Mouse (Mus musculus) forebrain, embryonic 14.5 days (tissue): Measurements from ENCODE around the gene Ptgr1. TPM values are rescaled to one million over a fixed set of nuclear protein-coding genes. Genes with fewer than 3 reads are reported as not detected.

Source experiments
- ATAC-seq: fragments of 200-750 bp; cut with Nextera tagmentation; 2 replicates; pipeline ENCODE4 v1.8.0; 2017; ENCODE audit warnings: mild to moderate bottlenecking, moderate library complexity
- DNase-seq: peaks from one replicate; pipeline ENCODE4 v3.0.0-alpha.2; 2015; ENCODE audit warnings: low spot score
- H3K27ac ChIP-seq: fragments of 300-500 bp; sonication (generic); 2 replicates; pipeline ENCODE4 v1.5.1; 2014; ENCODE audit warnings: low read depth, mild to moderate bottlenecking, control low read depth, low read length, moderate library complexity
- H3K27me3 ChIP-seq: fragments of 300-500 bp; sonication (generic); replicated peaks from 2 replicates; pipeline ENCODE4 v1.6.1; 2014; ENCODE audit warnings: low read length, control low read depth, mixed read lengths; ENCODE audit not compliant: control insufficient read depth, insufficient read depth
- H3K36me3 ChIP-seq: fragments of 300-500 bp; sonication (generic); 2 replicates; pipeline ENCODE4 v1.6.1; 2014; ENCODE audit warnings: low read length, control low read depth; ENCODE audit not compliant: control insufficient read depth, insufficient read depth
- H3K4me1 ChIP-seq: fragments of 300-500 bp; sonication (generic); 2 replicates; pipeline ENCODE4 v1.6.1; 2014; ENCODE audit warnings: antibody characterized with exemption, low read length, control low read depth; ENCODE audit not compliant: control insufficient read depth, insufficient read depth
- H3K4me2 ChIP-seq: fragments of 300-500 bp; sonication (generic); 2 replicates; pipeline ENCODE4 v1.6.1; 2014; ENCODE audit warnings: mild to moderate bottlenecking, control low read depth, low read length
- H3K4me3 ChIP-seq: fragments of 300-500 bp; sonication (generic); 2 replicates; pipeline ENCODE4 v1.5.1; 2014; ENCODE audit warnings: low read depth, low read length, control low read depth
- H3K9ac ChIP-seq: fragments of 300-500 bp; sonication (generic); 2 replicates; pipeline ENCODE4 v1.6.1; 2014; ENCODE audit warnings: mild to moderate bottlenecking, low read length, control low read depth, moderate library complexity
- H3K9me3 ChIP-seq: fragments of 300-500 bp; sonication (generic); replicated peaks from 2 replicates; pipeline ENCODE4 v1.6.1; 2016; ENCODE audit warnings: low read length, control low read depth, mixed read lengths; ENCODE audit not compliant: control insufficient read depth
- WGBS: fragments of 180-500 bp; shearing (Covaris S2); extraction: QIAGEN DNeasy Blood & Tissue Kit; methylation state at CpG from one replicate; pipeline ENCODE4 v1.1.7; 2014; 5-methylcytosine and 5-hydroxymethylcytosine counted together
- polyA plus RNA-seq: library from polyadenylated mRNA; unstranded; fragments of >200 nt; fragmentation: Nextera tagmentation; extraction: Ambion mirVana; gene quantifications from 2 replicates; pipeline ENCODE4 v1.2.1, GENCODE M21; 2014

Ptgr1 gene
- polyA plus RNA-seq, 1 experiment from 2014 or later = 4.9 TPM

- H3K36me3 ChIP-seq = no peaks in the 10 kb centered on the region
- no peaks in the 10 kb centered on the region for H3K4me1 ChIP-seq
- H3K4me3 ChIP-seq = peak within 1 kb of the TSS; percentile 70
- H3K27ac ChIP-seq = no peak within 1 kb of the TSS
- peak within 1 kb of the TSS; percentile 85 for H3K4me2 ChIP-seq
- DNase-seq = peak; percentile 96
- no peaks in the 10 kb centered on the region for H3K9me3 ChIP-seq
- H3K27me3 ChIP-seq = no peaks in the 10 kb centered on the region
- peak; percentile 92 for ATAC-seq
- H3K9ac ChIP-seq = peak within 1 kb of the TSS; percentile 74
- 1% methylated on average over 50 of the region's 50 CpGs for WGBS
Observed at GRCm38 (mm10) chr4:58943420-58944205, 43.3 kb downstream of the Ptgr1 start, which contains the start of gene Zkscan16. Zkscan16 (plus strand) TSS chr4:58943628.

DNA sequence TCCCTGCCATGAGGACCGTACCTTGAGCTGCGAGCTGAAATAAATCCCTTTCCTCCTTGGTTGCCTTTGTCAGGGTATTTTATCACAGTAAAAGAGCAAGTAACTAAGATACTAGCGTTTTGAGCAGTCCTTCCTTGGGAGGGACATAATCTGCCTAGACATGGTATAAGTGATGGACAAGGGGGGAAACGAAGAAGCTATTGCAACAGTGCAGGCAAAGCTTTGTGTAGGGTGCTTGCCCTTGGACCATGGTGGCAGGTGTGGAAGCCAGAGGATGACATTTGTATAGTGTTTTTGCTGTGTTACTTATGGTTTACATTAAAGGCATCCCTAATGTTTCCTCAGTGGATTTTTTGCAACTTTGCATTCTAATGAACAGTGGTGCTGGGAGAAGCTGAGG, 44.0 kb downstream of the Ptgr1 start:
- Histone ChIP-seq H3K4me2 (peak overlapping the region; percentile 85), H3K27ac (no peak overlapping the region), H3K27me3 (no peaks in the 10 kb centered on the region), H3K9ac (peak overlapping the region; percentile 74), H3K36me3 (no peaks in the 10 kb centered on the region), H3K4me1 (no peaks in the 10 kb centered on the region), H3K4me3 (peak overlapping the region; percentile 70), H3K9me3 (no peaks in the 10 kb centered on the region)
- DNase-seq (no peak), ATAC-seq (peak; percentile 16)
- 86% methylated on average over 4 of the region's 4 CpGs for WGBS

DNA sequence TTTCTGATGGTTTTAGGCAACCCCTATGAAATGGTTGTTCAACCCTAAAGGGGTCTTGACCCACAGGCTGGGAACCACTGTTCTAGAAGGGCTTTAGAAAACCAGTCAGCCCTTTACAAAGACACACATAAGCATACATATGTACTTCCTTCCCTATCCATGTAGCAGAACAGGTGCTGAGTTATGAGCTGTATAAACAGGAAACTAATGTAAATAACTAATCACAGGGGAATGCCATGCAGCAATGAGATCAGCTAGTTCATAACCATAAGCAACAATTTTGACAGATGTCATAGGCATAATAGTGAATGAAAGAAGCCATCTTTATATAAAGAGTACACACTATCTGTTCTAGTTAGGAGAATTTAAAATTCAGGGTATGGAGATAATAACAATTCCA, 45.3 kb downstream of the Ptgr1 start:
- Histone ChIP-seq H3K9ac (no peak overlapping the region), H3K36me3 (no peaks in the 10 kb centered on the region), H3K9me3 (no peaks in the 10 kb centered on the region), H3K27ac (no peak overlapping the region), H3K27me3 (no peaks in the 10 kb centered on the region), H3K4me3 (no peak overlapping the region), H3K4me1 (no peaks in the 10 kb centered on the region), H3K4me2 (no peak overlapping the region)
- no peak for ATAC-seq
- no peak for DNase-seq

DNA sequence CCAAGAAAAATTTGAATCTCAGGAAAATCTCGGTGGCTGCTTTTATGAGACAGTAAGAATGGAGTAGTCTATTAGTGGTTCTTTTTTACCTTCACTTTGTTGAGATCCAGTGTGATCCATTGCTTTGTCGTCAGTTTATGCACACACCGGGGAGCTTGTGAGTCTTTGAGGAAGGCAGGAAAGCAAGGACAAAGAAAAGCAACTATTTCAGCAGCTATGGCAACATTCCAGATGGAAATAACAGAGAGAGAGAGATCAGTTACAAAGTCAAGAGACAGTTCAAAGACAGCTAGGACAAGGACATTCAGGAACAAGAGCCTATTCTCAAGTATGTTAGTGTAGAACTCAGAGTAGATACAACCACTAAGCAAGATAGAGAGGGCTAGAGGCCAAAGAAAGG, 51.1 kb downstream of the Ptgr1 start:
- Histone ChIP-seq H3K27me3 (no peaks in the 10 kb centered on the region), H3K9me3 (no peaks in the 10 kb centered on the region), H3K27ac (no peak overlapping the region), H3K4me2 (no peak overlapping the region), H3K9ac (no peak overlapping the region), H3K4me3 (no peak overlapping the region), H3K36me3 (no peaks in the 10 kb centered on the region), H3K4me1 (peaks cover 5% of the 10 kb centered on the region; the same call in 1 of the 2 replicates)
- ATAC-seq (no peak), DNase-seq (no peak)
- WGBS = 48% methylated on average over 3 of the region's 3 CpGs

DNA sequence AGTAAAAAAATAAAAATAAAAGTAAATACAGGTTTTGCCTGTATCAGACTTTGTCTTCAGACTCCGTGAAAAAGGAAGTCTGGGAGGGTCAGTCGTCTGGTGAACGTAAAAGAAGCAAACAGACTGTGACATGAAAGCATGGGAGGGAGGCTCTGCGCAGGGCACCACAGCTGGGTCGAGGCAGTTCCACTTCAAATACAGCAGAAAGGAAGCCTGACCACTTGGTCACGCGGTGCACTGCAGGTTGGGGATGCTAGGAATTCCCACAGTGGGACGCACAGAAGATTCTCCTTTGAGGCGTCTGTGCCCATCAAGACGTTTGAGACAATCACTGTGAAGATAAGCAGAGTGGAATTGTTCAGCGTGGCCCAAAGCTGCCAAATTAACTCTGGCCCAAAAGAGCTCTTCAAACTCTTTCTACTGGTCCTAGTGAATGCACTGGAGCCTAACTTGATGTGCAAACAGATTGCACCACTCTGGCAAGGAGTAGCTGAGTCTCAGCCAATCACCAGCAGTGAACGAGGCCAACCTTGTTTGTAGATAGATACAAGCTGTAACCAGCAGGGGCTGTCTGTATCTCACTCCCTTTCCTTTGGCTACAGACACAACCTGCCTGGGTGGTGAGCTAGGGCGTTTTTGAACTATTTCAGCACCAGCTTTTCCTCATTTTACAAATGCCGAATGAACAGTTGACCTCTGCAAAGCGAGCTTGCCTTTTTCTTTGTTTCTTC, 52.0 kb downstream of the Ptgr1 start:
- no peak overlapping the region for H3K9ac ChIP-seq
- no peaks in the 10 kb centered on the region for H3K36me3 ChIP-seq
- H3K27ac ChIP-seq = no peak overlapping the region; the same call in 1 of the 2 replicates
- WGBS = 53% methylated on average over 15 of the region's 15 CpGs
- peaks cover 5% of the 10 kb centered on the region; the same call in 1 of the 2 replicates for H3K4me1 ChIP-seq
- no peak overlapping the region for H3K4me2 ChIP-seq
- no peak overlapping the region for H3K4me3 ChIP-seq
- DNase-seq (peak; percentile 82), ATAC-seq (peak; percentile 93)
- H3K9me3 ChIP-seq = no peaks in the 10 kb centered on the region
- H3K27me3 ChIP-seq = no peaks in the 10 kb centered on the region

DNA sequence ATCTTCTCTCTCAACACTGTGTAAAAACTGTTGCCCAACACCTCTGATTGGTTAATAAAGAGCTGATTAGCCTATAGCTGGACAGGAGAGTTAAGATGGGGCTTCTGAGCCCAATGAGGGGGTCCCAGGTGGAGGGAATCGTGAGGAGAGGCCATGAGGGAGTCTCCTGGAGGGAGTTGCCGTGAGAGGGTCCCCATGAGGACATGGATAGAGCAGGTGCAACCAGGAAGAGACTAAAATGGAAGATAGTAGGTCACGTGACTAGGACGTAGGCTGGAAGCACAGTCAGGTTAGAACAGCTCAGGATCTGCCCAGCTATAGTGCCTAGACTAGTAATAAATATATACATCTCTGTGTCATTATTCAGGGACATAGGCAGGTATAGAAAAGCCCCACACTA, 52.6 kb downstream of the Ptgr1 start:
- Histone ChIP-seq H3K36me3 (no peaks in the 10 kb centered on the region), H3K9ac (no peak overlapping the region), H3K9me3 (no peaks in the 10 kb centered on the region), H3K4me3 (no peak overlapping the region), H3K27ac (no peak overlapping the region), H3K4me2 (no peak overlapping the region), H3K4me1 (peaks cover 5% of the 10 kb centered on the region; the same call in 1 of the 2 replicates), H3K27me3 (no peaks in the 10 kb centered on the region)
- no peak for DNase-seq
- 83% methylated on average over 4 of the region's 4 CpGs for WGBS
- ATAC-seq = peak; percentile 12; the same call in 1 of the 2 replicates

- ATAC-seq = no peak
- 89% methylated on average over 6 of the region's 6 CpGs for WGBS
- H3K9ac ChIP-seq = no peak overlapping the region
- DNase-seq = no peak
- peaks cover 5% of the 10 kb centered on the region; the same call in 1 of the 2 replicates for H3K4me1 ChIP-seq
- no peak overlapping the region for H3K27ac ChIP-seq
- no peak overlapping the region for H3K4me3 ChIP-seq
- H3K9me3 ChIP-seq = no peaks in the 10 kb centered on the region
- H3K4me2 ChIP-seq = no peak overlapping the region
- H3K27me3 ChIP-seq = no peaks in the 10 kb centered on the region
- no peaks in the 10 kb centered on the region for H3K36me3 ChIP-seq
Observed at GRCm38 (mm10) chr4:58932541-58932940, 54.4 kb downstream of the Ptgr1 start.

GRCm38 (mm10) chr4:58927661-58928060, 59.3 kb downstream of the Ptgr1 start:
- no peak overlapping the region for H3K4me2 ChIP-seq
- H3K27ac ChIP-seq = no peak overlapping the region
- no peaks in the 10 kb centered on the region for H3K36me3 ChIP-seq
- H3K9me3 ChIP-seq = no peaks in the 10 kb centered on the region; the same call in 1 of the 2 replicates
- DNase-seq = no peak
- no peak for ATAC-seq
- no peak overlapping the region for H3K4me3 ChIP-seq
- H3K9ac ChIP-seq = no peak overlapping the region
- H3K27me3 ChIP-seq = no peaks in the 10 kb centered on the region
- H3K4me1 ChIP-seq = no peaks in the 10 kb centered on the region
- 67% methylated on average over 3 of the region's 3 CpGs for WGBS

DNA sequence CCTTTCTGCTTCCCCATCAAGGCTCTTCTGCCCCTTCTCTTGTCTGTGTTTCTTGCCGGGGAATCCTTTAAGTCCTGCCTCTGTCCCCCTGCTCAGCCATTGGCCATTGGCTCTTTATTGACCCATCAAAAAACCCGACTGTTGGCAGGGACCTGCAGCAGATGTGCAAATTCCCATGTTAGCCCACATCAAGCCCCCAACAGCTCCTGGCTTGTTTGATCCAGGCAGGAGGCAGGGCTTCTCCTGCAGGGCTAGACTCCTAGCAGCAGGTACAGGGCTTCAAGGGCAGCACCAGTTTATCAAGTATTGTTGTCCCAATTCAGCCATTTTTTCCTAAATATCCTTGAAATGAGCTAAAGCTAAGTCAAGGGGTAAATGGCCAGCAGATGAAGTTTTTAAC, 60.8 kb downstream of the Ptgr1 start:
- no peak overlapping the region for H3K4me3 ChIP-seq
- H3K36me3 ChIP-seq = no peaks in the 10 kb centered on the region
- ATAC-seq = no peak
- no peak for DNase-seq
- no peaks in the 10 kb centered on the region for H3K4me1 ChIP-seq
- no peaks in the 10 kb centered on the region; the same call in 1 of the 2 replicates for H3K9me3 ChIP-seq
- H3K27ac ChIP-seq = no peak overlapping the region
- H3K9ac ChIP-seq = no peak overlapping the region
- no peaks in the 10 kb centered on the region for H3K27me3 ChIP-seq
- WGBS = 57% methylated on average over 2 of the region's 2 CpGs
- no peak overlapping the region for H3K4me2 ChIP-seq
